Mouse (Mus musculus): Measurements from ENCODE around the gene Irs2.

DNA sequence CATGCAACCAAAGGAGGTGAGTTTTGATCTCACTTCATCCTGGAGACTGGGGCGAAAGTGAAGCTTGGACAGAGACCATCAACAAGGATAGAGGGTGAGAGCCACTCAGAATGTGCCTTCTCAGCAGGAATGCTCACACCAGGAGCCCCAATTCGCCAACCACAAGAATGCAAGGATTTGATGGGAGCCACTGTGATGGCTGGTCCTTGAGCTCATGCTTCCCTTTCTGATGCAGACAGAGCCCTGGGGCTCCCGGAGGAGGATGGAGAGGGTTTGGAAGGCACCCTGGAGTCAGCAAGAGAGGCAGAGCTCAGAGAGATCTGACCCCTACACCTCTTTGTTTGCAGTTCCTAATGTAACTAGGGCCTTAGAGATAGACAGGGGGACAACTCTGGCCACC, 36.3 kb downstream of the Irs2 start:
- TF ChIP-seq CTCF (IDR thresholded peaks at IDR 0.05; ENCODE audit: low read depth, low read length) (no peak), POLR2A (IDR thresholded peaks at IDR 0.05; ENCODE audit: borderline replicate concordance, low read depth, low read length) (no peak)

Measured in bone marrow macrophage, adult 2 months (primary cell).